Mouse (Mus musculus) R1 (cell line): ENCODE measurements at regions not wholly inside any gene's neighbourhood (a gene's known extent, or its start where the extent isn't known, plus 50 kb on each side); places are given as distances from the start of the nearest gene placed in this dataset.

ENCODE experiments used
- DNase-seq: peaks from one replicate; pipeline ENCODE4 v3.0.0-alpha.2; 2018; ENCODE audit warnings: low read depth, low spot score

DNA sequence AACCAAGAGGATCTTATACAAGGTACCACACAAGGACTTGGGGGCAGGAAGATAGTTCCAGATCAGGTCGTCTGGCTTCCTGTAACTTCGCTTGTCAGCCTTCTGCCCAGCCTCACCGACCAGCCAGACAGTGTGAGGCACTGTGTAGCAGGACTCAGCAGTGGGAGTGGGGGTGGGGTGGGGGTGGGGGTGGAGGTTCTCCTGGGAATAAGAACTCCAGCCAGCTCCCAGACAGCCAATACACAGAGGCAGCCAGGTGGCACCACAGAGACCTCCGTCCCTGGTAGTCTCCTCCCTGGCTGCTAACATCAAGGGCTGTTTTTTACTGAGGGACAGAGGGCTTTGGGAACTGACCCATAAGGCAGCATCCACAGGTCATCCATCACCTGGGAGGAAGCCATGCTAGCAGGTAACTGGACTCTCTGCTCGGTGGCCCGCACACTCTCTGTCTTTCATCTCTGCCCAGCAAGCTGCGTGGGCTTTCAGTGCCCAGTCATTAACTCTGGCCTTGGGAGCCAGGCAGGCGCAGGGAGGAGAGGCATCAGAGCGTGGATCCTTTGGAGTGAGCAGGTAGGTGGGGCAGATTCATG lies 60.3 kb upstream of the Wnt4 start:
- DNase-seq = no peak

DNA sequence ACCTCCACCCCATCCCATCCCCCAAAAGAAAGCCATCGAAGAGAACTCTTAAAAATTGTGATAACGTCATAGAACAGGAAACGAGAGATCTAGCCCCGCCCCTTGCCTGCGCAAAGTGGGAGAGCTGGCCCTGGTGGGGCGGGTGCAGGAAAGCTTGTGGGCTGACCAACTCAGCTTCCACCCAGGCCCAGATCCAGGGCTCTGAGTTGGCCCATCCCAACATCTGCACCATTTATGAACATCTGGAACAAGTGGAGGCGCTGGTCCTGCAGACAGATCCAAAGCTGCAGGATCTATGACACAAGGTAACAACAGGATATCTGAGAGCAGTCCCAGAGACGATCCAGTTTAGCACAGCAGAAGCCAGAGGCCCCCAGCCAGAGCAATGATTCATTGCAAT lies 62.7 kb upstream of the Wnt4 start:
- no peak for DNase-seq

GRCm38 (mm10) chr4:137212846-137213245 lies 64.4 kb upstream of the Wnt4 start:
- DNase-seq = no peak

- DNase-seq = peak; percentile 11
These were observed 65.2 kb upstream of the Wnt4 start for GRCm38 (mm10) chr4:137212106-137212505.

- no peak for DNase-seq
These were observed 66.0 kb upstream of the Wnt4 start for GRCm38 (mm10) chr4:137211288-137211687.

- no peak for DNase-seq
These were observed 66.8 kb upstream of the Wnt4 start for GRCm38 (mm10) chr4:137210525-137210924.

GRCm38 (mm10) chr4:137200968-137201367 lies 76.3 kb upstream of the Wnt4 start:
- DNase-seq = no peak

- DNase-seq = no peak
These were observed 76.9 kb upstream of the Wnt4 start for GRCm38 (mm10) chr4:137200426-137200825.

DNA sequence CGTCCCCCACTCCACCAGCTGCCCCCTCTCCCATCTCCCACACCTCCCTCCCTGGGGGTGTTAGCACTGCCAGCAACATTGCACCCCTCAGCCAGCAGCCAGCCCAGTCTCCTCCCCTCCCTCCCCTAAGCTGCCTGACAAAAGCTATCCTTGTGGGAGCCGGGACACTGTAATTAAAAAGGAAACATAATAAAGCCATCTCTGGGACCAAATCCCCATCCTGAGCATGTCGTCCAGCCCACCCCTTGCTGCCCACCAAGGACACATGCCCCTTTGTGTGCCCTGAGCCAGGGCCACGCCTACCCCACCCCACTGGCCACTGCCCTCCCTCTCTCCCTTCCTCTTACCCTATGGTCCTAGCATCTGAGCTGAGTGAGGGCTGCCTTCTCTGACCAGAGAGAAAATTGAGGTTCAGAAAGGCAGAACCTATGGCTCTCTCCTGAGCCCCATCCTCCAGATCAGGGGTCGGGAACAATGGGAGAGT lies 80.8 kb upstream of the Wnt4 start:
- no peak for DNase-seq

- DNase-seq = no peak
These were observed 83.2 kb upstream of the Wnt4 start for GRCm38 (mm10) chr4:137194106-137194505.

GRCm38 (mm10) chr4:137190625-137191024 lies 86.7 kb upstream of the Wnt4 start:
- DNase-seq = no peak

- DNase-seq = no peak
These were observed 87.5 kb upstream of the Wnt4 start for GRCm38 (mm10) chr4:137189801-137190200.

DNA sequence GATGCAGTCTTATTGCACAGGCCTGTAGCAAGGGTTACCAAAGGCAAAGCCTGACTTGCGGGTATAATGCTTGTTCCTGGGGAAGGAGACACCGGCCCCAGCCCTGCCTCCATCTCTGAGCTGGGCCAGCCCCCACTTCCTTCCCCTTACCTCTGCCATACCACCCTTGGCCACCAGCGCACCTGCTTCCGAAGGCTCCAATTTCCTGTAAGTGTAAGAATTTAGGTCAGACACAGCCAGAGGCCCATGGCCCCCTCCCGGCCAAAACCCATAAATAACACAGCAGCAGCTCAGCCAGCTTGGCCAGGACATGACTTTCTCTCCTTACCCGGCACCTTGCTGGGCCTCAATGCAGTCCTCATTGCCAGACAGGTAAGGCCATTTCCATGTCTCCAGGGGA lies 88.2 kb upstream of the Wnt4 start:
- DNase-seq = peak; percentile 36

GRCm38 (mm10) chr4:137187592-137187991 lies 89.7 kb upstream of the Wnt4 start:
- DNase-seq = peak; percentile 31

- DNase-seq = no peak
These were observed 90.2 kb upstream of the Wnt4 start for GRCm38 (mm10) chr4:137187051-137187450.

DNA sequence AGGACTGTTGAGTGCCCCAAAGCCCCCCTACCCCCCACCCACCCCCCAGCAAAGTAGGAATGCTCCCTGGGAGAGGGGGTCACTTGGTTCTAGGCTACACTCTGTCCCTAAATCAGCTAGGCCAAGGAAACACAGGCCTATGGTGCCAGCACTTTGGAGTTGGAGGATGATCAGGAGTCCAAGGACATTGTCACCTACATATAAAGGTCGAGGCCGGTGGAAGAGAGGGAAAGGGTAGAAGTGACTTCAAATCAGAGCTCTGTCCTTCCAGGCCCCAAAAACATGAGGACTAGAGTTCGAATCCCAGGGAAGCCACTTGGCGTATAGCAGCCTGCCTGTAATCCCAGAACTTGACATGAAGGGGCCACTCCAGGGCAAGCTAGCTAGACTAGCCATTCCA lies 92.3 kb upstream of the Wnt4 start:
- DNase-seq = no peak

GRCm38 (mm10) chr4:137183181-137183850 lies 94.0 kb upstream of the Wnt4 start:
- DNase-seq = no peak

DNA sequence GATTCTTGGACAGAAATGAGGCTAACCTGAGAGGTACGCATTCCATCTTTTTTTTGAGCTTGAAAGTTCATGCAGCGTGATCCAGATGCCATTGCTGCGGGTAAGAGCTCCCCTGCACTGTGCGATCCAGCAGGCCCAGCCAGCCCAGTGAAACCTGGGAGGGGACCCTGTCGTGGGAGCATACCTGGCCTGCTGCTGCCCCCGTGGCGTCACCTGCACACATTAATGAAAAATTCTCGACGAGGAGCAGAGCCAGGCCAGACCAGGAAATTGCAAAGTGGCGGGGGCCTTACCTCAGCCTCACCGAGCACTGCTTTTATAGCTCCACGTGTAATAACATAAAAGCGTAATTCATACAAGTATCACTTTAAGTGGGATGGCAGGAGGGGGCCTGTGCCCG lies 94.7 kb upstream of the Wnt4 start:
- no peak for DNase-seq

DNA sequence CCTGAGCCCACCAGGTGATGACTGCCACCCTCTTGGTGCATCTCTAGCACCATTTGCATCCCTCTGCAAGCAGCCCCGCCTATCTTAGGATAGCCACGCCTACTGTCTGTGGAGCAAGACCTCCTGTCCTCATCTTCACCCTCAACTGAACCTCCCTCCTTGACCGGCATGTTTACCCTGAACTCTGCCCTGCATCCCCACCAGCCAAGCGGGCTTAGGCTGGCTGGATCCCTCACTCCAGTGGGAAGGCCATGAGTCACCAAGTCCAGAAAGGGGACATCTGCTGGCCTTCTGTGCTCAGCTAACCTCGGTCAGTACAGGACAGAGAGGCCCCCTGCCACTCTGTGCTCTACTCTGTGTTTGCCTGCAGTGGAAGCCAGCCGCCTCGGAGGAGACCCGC lies 96.0 kb upstream of the Wnt4 start:
- DNase-seq = no peak

GRCm38 (mm10) chr4:137180083-137180482 lies 97.2 kb upstream of the Wnt4 start:
- DNase-seq = no peak

GRCm38 (mm10) chr4:137178833-137179232 lies 98.5 kb upstream of the Wnt4 start:
- no peak for DNase-seq

GRCm38 (mm10) chr4:137164933-137165332 lies 112.4 kb upstream of the Wnt4 start:
- no peak for DNase-seq

GRCm38 (mm10) chr4:137164429-137164828 lies 112.9 kb upstream of the Wnt4 start:
- DNase-seq = peak; percentile 86

- no peak for DNase-seq
These were observed 113.3 kb upstream of the Wnt4 start for GRCm38 (mm10) chr4:137163962-137164361.
